Mouse (Mus musculus) stomach, postnatal 0 days (tissue): ENCODE data around the gene Aph1b.

Source experiments
- CTCF ChIP-seq: IDR thresholded peaks from 2 replicates; pipeline ENCODE4 v1.5.1; 2016; ENCODE audit warnings: antibody characterized with exemption, low read depth, mild to moderate bottlenecking, moderate library complexity
- EP300 ChIP-seq: optimal IDR thresholded peaks from 2 replicates; pipeline ENCODE3; 2016; ENCODE audit warnings: antibody characterized with exemption

DNA sequence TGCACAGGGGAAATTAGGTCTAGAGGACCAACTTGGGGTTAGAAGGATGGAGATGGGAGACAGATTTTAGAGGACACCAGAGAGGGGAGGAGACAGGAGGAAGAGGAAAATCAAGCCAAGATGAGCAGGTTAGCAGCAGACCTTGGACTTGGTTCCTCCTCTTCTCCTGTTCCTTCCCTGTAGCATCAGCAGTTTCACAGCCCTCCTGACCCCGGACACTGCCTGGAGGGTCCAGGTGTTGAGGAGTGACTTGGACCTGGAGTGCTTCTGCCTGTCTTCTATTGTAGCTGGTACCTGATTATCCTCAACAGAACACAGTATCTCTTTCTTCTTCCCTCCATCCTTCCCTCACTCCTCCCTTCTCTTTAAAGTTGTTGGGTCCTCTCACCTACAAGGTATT is 26.6 kb downstream of the Aph1b start:
- TF ChIP-seq CTCF: no peak
- no peak for TF ChIP-seq EP300
